Mouse (Mus musculus) hindbrain, embryonic 11.5 days (tissue): ENCODE data around the gene Fam168b. TPM values are rescaled to one million over a fixed set of nuclear protein-coding genes. Genes with fewer than 3 reads are reported as not detected.

Experiments used
- ATAC-seq: fragments of 200-750 bp; cut with Nextera tagmentation; 2 replicates; pipeline ENCODE4 v1.8.0; 2017; ENCODE audit warnings: mild to moderate bottlenecking, moderate TSS enrichment, moderate library complexity; ENCODE audit not compliant: low FRiP score
- DNase-seq: peaks from one replicate; pipeline ENCODE4 v3.0.0-alpha.2; 2015; ENCODE audit warnings: low spot score
- H3K27ac ChIP-seq: fragments of 300-500 bp; sonication (generic); 2 replicates; pipeline ENCODE4 v1.5.1; 2014; ENCODE audit warnings: mild to moderate bottlenecking, low read depth, low read length
- H3K27me3 ChIP-seq: fragments of 300-500 bp; sonication (generic); 2 replicates; pipeline ENCODE4 v1.6.1; 2014; ENCODE audit warnings: mild to moderate bottlenecking, low read length, moderate library complexity, mixed read lengths; ENCODE audit not compliant: control insufficient read depth, insufficient read depth
- H3K36me3 ChIP-seq: fragments of 300-500 bp; sonication (generic); 2 replicates; pipeline ENCODE4 v1.6.1; 2014; ENCODE audit warnings: mild to moderate bottlenecking, low read length, moderate library complexity, mixed read lengths; ENCODE audit not compliant: control insufficient read depth, insufficient read depth
- H3K4me1 ChIP-seq: fragments of 300-500 bp; sonication (generic); replicated peaks from 2 replicates; pipeline ENCODE4 v1.6.1; 2014; ENCODE audit warnings: low read length, mixed read lengths; ENCODE audit not compliant: control insufficient read depth, insufficient read depth
- H3K4me2 ChIP-seq: fragments of 300-500 bp; sonication (generic); replicated peaks from 2 replicates; pipeline ENCODE4 v1.6.1; 2014; ENCODE audit warnings: mild to moderate bottlenecking, low read depth, low read length
- H3K4me3 ChIP-seq: fragments of 300-500 bp; sonication (generic); 2 replicates; pipeline ENCODE4 v1.5.1; 2014; ENCODE audit warnings: low read depth, low read length
- H3K9ac ChIP-seq: fragments of 300-500 bp; sonication (generic); 2 replicates; pipeline ENCODE4 v1.6.1; 2014; ENCODE audit warnings: low read depth, low read length
- H3K9me3 ChIP-seq: fragments of 300-500 bp; sonication (generic); 2 replicates; pipeline ENCODE4 v1.6.1; 2016; ENCODE audit warnings: low read length; ENCODE audit not compliant: control insufficient read depth
- WGBS: fragments of 180-500 bp; shearing (Covaris S2); extraction: QIAGEN DNeasy Blood & Tissue Kit; methylation state at CpG from one replicate; pipeline ENCODE4 v1.1.7; 2014; 5-methylcytosine and 5-hydroxymethylcytosine counted together
- polyA plus RNA-seq: library from polyadenylated mRNA; unstranded; fragments of >200 nt; fragmentation: Nextera tagmentation; extraction: Ambion mirVana; gene quantifications from 2 replicates; pipeline ENCODE4 v1.2.1, GENCODE M21; 2014

Gene Fam168b
- polyA plus RNA-seq, 1 experiment from 2014 or later: 75.6 TPM

DNA sequence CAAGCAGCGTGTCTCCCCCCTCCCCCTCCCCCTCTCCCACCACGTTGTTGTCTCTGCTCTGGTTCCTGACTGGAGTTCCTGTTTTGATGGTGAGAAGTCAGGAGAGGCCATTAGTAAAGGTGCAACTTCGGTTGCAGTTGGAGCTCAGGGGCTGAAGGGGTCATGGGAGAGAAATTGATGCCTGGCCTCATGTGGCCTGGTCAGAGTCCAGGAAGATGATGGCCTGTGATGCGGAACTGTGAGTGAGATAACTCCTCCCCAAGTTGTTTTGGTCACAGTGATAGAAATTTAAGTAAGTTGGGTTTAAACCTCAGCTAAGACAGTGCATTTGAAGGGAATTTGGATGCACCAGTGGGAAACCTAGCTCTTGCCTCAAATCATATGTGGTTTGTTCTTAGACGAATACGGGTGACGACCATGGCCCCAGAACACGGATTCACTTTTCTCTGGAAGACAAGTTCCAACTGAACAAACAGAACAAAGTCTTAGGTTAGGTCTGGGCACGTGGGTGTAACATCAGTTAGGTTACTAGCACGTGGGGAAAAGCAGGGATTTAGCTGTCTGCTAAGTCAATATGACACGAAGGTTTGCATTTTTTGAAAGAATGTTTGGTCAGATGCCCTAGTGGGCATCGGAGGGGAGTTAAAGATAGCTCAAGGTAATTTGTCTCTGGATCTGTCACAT, 12.3 kb upstream of the Fam168b start:
- Histone ChIP-seq H3K4me2 (no peak overlapping the region), H3K9me3 (no peaks in the 10 kb centered on the region), H3K4me3 (no peak overlapping the region), H3K27ac (no peak overlapping the region), H3K9ac (no peak overlapping the region), H3K27me3 (no peaks in the 10 kb centered on the region), H3K4me1 (no peaks in the 10 kb centered on the region), H3K36me3 (no peaks in the 10 kb centered on the region)
- DNase-seq (no peak), ATAC-seq (no peak)
- 77% methylated on average over 12 of the region's 12 CpGs for WGBS

DNA sequence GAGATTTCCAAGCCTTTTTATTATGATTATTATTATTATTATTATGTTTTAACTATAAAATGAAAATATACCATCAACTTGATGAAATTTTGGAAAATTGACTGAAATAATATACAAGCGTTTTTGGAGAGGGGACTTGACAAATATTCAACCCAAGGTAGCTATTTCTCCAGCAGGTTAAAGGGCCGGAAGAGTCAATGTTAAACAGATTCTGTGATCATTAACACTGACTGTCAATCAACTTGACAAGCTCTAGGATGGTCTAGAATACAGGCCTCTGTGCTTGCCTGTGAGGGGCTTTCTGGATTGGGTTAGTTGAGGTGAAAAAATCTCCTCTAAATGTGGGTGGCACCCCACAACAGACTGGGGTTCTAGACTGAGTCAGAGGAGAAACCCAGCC, 10.9 kb upstream of the Fam168b start:
- DNase-seq: no peak
- H3K36me3 ChIP-seq: no peaks in the 10 kb centered on the region
- no peak overlapping the region for H3K4me2 ChIP-seq
- H3K27ac ChIP-seq: no peak overlapping the region
- no peak overlapping the region for H3K9ac ChIP-seq
- H3K27me3 ChIP-seq: no peaks in the 10 kb centered on the region
- 85% methylated on average over 2 of the region's 2 CpGs for WGBS
- H3K4me1 ChIP-seq: no peaks in the 10 kb centered on the region
- ATAC-seq: no peak
- H3K4me3 ChIP-seq: no peak overlapping the region
- no peaks in the 10 kb centered on the region for H3K9me3 ChIP-seq

DNA sequence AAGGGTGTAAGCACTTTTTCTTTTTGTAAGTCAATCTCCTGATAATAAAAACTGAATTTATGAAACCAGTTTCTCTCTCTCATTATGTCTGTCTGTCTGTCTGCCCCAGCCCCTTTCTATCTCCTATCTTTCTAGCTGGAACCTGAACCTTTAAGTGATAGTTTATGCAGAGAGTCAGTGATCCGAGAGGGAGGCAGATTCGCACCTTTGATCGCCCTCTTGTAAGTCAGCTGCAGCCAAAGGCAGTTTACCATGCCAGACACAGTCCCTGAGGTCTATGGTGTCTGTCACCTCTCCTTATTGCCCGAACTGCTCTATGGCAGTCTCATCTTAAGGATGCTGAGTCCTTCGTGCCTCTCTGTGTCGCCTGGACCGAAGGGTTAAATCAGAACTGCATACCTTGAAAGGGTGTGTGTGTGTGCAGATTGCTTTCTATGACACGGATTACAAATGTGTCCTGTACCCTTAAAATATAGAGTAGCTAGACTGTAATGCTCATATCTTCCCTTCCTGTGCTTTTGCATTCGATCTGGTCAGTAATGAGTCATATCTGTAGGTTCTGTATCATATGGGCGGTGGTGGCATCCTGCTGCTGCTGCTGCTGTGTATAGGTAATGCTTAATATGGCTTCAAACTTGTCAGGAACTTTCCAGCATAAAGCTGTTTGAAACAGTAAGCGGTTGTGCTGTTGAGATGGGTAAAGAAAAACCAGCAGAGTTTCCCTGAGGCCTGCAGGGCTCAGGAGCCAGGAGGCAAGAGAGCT, 9.4 kb upstream of the Fam168b start:
- WGBS: 87% methylated on average over 11 of the region's 11 CpGs
- H3K4me1 ChIP-seq: no peaks in the 10 kb centered on the region
- no peak for ATAC-seq
- H3K4me3 ChIP-seq: no peak overlapping the region
- no peak for DNase-seq
- H3K9ac ChIP-seq: no peak overlapping the region
- no peaks in the 10 kb centered on the region for H3K36me3 ChIP-seq
- no peaks in the 10 kb centered on the region for H3K27me3 ChIP-seq
- H3K4me2 ChIP-seq: no peak overlapping the region
- no peaks in the 10 kb centered on the region for H3K9me3 ChIP-seq
- H3K27ac ChIP-seq: no peak overlapping the region

DNA sequence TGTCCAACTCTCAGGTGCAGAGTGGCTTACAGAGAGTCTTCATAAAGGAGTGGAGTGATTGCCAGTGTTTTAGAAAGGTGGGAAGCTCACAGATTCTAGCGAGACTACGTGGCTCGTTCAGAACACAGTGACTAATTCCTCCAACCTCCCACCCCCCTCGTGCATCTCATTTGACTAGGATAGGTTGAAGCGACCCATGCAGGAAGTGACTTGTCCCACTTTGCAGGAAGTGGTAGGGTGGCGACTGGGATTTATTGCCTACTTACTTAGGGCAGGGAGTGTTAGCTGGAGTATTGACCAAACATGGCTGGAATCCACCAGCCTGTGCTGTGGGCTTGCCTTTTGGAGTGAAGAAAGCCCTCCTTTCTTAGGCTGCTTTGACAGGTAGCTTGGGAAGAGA, 8.7 kb upstream of the Fam168b start:
- Histone ChIP-seq H3K36me3 (no peaks in the 10 kb centered on the region), H3K9ac (no peak overlapping the region)
- WGBS: 76% methylated on average over 6 of the region's 6 CpGs

DNA sequence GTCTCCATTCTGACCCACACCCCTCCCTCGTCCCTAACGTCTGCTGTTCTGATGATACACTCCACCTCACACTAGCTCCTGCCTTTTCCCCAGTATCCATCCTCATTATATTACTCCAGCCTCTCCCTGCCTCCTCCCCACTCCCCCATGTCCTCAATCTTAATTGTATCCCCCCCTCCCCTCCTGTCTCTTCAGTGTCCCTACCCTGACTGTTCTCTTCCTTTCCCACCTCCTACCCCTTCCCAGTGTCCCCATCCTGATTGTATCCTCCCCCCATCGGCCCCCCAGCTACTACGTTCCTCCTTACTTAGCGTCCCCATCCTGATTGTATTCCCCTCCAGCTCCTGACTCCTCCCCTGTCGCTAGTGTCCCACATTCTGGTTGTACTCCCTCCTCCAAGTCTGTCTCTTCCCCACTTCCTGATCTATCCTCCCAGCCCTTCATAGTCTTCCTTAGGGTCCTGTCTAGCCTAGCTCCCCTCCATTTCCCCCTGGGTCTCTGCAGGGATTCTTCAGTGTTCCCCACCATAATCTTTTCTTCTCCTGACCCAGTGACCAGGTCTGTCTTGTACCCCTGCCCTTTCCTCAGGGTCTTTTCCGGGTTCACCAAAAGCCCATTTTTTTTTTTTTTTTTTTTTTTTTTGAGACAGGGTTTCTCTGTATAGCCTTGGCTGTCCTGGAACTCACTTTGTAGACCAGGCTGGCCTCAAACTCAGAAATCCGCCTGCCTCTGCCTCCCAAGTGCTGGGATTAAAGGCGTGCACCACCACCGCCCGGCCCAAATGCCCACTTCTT, 7.7 kb upstream of the Fam168b start:
- Histone ChIP-seq H3K36me3 (no peaks in the 10 kb centered on the region), H3K27ac (no peak overlapping the region), H3K27me3 (no peaks in the 10 kb centered on the region), H3K9ac (peak overlapping the region; percentile 84; the same call in 1 of the 2 replicates), H3K4me2 (peak overlapping the region; percentile 69), H3K4me3 (peak overlapping the region; percentile 74), H3K9me3 (no peaks in the 10 kb centered on the region), H3K4me1 (no peaks in the 10 kb centered on the region)
- 48% methylated on average over 11 of the region's 11 CpGs for WGBS
- ATAC-seq: peak; percentile 79
- DNase-seq: no peak

More for the DNA sequence above, 8.7 kb upstream of the Fam168b start:
- H3K4me3 ChIP-seq: no peak overlapping the region
- no peak overlapping the region for H3K27ac ChIP-seq
- no peaks in the 10 kb centered on the region for H3K4me1 ChIP-seq
- no peaks in the 10 kb centered on the region for H3K27me3 ChIP-seq
- no peak overlapping the region for H3K4me2 ChIP-seq
- DNase-seq (no peak), ATAC-seq (no peak)
- no peaks in the 10 kb centered on the region for H3K9me3 ChIP-seq

DNA sequence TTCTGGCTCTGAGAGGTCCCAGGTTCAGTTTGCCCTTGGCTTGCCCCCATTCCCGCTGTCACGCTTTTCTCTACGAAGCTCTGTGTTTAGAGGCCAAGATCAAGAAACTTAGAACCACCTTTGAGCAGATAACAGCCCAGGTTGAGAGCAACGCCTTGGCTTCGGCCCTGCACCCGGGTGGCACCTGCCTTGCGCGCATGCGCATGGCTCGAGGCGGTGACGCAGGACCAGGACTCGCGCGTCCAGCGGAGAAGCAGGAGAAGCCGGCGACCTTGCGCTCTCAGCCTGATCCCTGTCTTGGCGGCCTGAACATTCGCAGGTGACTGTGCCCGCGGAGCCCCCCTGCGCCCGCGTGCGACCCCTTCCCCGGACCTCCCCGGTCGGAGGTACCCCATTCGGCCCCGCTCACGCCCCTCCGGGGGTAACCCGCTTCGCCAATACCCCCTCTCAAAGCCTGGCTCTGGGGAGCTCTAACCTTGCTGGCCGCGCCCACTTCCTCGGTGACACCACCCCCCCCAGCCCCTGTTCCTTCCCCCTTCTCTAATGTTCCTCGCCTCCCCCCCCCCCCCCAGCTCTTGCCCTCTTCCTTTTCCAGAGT, 7.0 kb upstream of the Fam168b start, which contains the start of gene Plekhb2:
TSS of gene Plekhb2 (plus strand) at position 232 of the 598 bp plus-strand sequence.
- H3K9ac ChIP-seq: peak within 1 kb of the TSS; percentile 84
- H3K27me3 ChIP-seq: no peaks in the 10 kb centered on the region
- no peaks in the 10 kb centered on the region for H3K9me3 ChIP-seq
- H3K4me1 ChIP-seq: no peaks in the 10 kb centered on the region
- peak; percentile 91 for DNase-seq
- H3K36me3 ChIP-seq: no peaks in the 10 kb centered on the region
- H3K27ac ChIP-seq: peak within 1 kb of the TSS; percentile 47
- peak within 1 kb of the TSS; percentile 74 for H3K4me3 ChIP-seq
- WGBS: under 1% methylated on average over 39 of the region's 40 CpGs
- peak within 1 kb of the TSS; percentile 69 for H3K4me2 ChIP-seq
- peak; percentile 89 for ATAC-seq

DNA sequence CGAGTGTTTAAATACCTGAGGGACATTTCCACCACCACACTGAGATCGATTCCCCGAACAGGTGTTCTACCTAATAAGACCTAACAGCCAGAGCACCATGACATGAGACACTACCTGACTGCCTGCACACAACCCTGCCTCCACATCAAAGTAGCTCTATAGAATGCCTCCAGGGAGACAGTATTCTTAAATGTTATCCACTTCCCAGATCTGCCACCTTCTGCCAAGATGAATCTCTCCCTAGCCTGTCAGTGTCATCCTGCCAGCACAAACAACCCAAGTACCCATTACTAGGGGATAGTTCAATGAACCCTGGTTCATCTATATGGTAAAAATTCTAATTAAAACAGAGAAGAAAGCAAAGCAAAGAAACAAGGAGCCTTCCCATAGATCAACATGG, 4.2 kb upstream of the Fam168b start:
- Histone ChIP-seq H3K27ac (no peak overlapping the region), H3K9ac (no peak overlapping the region), H3K9me3 (no peaks in the 10 kb centered on the region), H3K4me3 (no peak overlapping the region), H3K36me3 (no peaks in the 10 kb centered on the region), H3K27me3 (no peaks in the 10 kb centered on the region), H3K4me1 (no peaks in the 10 kb centered on the region), H3K4me2 (no peak overlapping the region)
- WGBS: 74% methylated on average over 3 of the region's 3 CpGs
- DNase-seq (no peak), ATAC-seq (no peak)

DNA sequence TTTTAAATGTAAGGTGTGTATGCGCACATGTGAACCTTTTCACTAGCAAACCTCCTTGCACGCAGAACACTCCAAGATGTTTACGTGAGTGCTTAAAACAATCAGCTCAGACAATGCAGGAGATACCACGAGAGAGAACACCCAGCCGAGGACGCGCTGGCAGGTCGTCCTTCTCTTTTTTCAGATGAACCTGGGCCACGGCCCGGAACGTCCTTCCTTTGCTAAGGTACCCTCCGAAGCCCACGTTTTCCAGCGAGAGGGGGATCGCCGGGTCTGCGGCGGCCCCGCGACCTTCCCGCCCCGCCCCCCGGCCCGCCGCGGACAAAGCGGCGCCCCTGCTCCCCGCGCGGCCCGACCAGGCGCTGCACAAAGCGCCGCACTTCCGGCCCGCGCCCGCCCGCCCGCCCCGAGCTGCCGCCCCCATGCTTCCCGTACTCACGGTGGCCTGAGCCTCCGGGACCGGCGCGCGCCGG, 440 bp downstream of the Fam168b start:
- H3K4me1 ChIP-seq: no peaks in the 10 kb centered on the region
- H3K9ac ChIP-seq: peak overlapping the region; percentile 80
- 2% methylated on average over 13 of the region's 51 CpGs for WGBS
- no peaks in the 10 kb centered on the region for H3K36me3 ChIP-seq
- ATAC-seq: peak; percentile 92
- peak overlapping the region; percentile 81 for H3K4me3 ChIP-seq
- no peaks in the 10 kb centered on the region for H3K27me3 ChIP-seq
- peak overlapping the region; percentile 88 for H3K27ac ChIP-seq
- peak overlapping the region; percentile 91 for H3K4me2 ChIP-seq
- DNase-seq: peak; percentile 83
- H3K9me3 ChIP-seq: no peaks in the 10 kb centered on the region
